Mouse (Mus musculus): ENCODE data around the gene Rapgef1.

- TF ChIP-seq CTCF (IDR thresholded peaks at IDR 0.05; ENCODE audit: borderline replicate concordance, control insufficient read depth, extremely low read depth, insufficient read depth, low read length, poor library complexity) (peak; percentile 88), POLR2A (IDR thresholded peaks at IDR 0.05; ENCODE audit: control insufficient read depth, extremely low read depth, insufficient read depth, low read length, poor library complexity) (no peak)
Observed at GRCm38 (mm10) chr2:29603930-29604329, 15.6 kb upstream of the Rapgef1 start.

Data from thymus, adult 2 months (tissue).